Comparison of ENCODE assay signal across 16 mouse cellular contexts in the genomic region with DNA sequence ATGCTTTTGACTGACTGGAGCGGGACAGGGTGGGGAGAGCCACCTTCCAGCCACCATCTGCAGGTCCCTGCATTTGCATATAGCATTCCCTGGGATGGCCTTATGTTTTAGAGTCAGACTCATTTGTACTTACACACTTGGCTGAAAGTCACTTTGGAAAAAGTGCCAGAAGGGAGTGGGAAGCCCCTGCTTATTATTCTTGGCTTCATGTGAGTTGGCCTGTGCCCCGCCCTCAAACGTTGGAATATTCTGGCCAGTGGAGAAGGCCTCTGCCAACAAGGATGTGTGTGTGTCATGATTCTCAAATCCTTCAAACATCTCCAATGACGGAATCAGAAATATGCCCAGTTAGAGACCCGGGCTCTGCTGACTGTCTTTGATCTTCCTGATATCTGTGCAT.
DNase-seq lines count a peak whose midpoint lies in the region; ATAC-seq and TF ChIP-seq lines count a peak whose summit lies in the region.
"Had no signal": no experiment of that assay in that cellular context is flagged by ENCODE, and none has a peak within 500 bp of the region (broad histone marks: within the 10 kb centered on the region; RNA-seq: fewer than 3 reads in every experiment).

No protein-coding gene starts in this region.

- no peak for ATAC-seq in hindbrain, postnatal 0 days
- ATAC-seq in hindbrain, embryonic 11.5 days (ENCODE audit: low FRiP score) = no peak
- ATAC-seq in midbrain, embryonic 11.5 days (ENCODE audit: low FRiP score) = no peak

- no peak for TF ChIP-seq CTCF in hindbrain, postnatal 0 days (IDR thresholded peaks at IDR 0.05; ENCODE audit: low read depth)

- H3K9ac ChIP-seq in hindbrain, postnatal 0 days (replicated peaks; ENCODE audit: low read length) = no peak overlapping the region
- no peak overlapping the region for H3K9ac ChIP-seq in hindbrain, embryonic 11.5 days (ENCODE audit: low read depth, low read length)
- no peak overlapping the region for H3K9ac ChIP-seq in midbrain, embryonic 11.5 days (ENCODE audit: low read length)
- H3K9ac ChIP-seq: heart, embryonic 15.5 days; hindbrain, embryonic 12.5 days; midbrain, embryonic 13.5 days; neural tube, embryonic 15.5 days had no signal

- no peak overlapping the region for H3K4me3 ChIP-seq in hindbrain, postnatal 0 days (ENCODE audit: low read length)
- H3K4me3 ChIP-seq in hindbrain, embryonic 11.5 days (ENCODE audit: low read depth, low read length) = no peak overlapping the region
- no peak overlapping the region for H3K4me3 ChIP-seq in midbrain, embryonic 11.5 days (ENCODE audit: low read depth, low read length)
- no peak overlapping the region for H3K4me3 ChIP-seq in midbrain, embryonic 10.5 days
- H3K4me3 ChIP-seq: heart, embryonic 10.5 days; heart, embryonic 15.5 days; hindbrain, embryonic 12.5 days; midbrain, embryonic 13.5 days; neural tube, embryonic 15.5 days had no signal

- DNase-seq in hindbrain, postnatal 0 days (ENCODE audit: low spot score) = peak; percentile 42
- no peak for DNase-seq in hindbrain, embryonic 11.5 days (ENCODE audit: low spot score)
- peak; percentile 80 for DNase-seq in midbrain, embryonic 11.5 days (ENCODE audit: low spot score, missing footprints)
- no peak for DNase-seq in midbrain, embryonic 10.5 days (ENCODE audit: low spot score)
- peak; percentile 55 for DNase-seq in adipocyte (ENCODE audit: low spot score)
- DNase-seq in adrenal gland, postnatal 10 days = no peak
- DNase-seq in right cerebral cortex, adult 18-20 months = no peak

- H3K4me1 ChIP-seq in hindbrain, postnatal 0 days (ENCODE audit: insufficient read depth, low read length) = no peaks in the 10 kb centered on the region
- H3K4me1 ChIP-seq in hindbrain, embryonic 11.5 days (replicated peaks; ENCODE audit: control insufficient read depth, insufficient read depth, low read length) = no peaks in the 10 kb centered on the region
- no peaks in the 10 kb centered on the region for H3K4me1 ChIP-seq in midbrain, embryonic 11.5 days (ENCODE audit: control insufficient read depth, insufficient read depth, low read length)
- no peaks in the 10 kb centered on the region for H3K4me1 ChIP-seq in midbrain, embryonic 10.5 days
- H3K4me1 ChIP-seq: hindbrain, embryonic 12.5 days; midbrain, embryonic 13.5 days; neural tube, embryonic 15.5 days had no signal

- H3K4me2 ChIP-seq in hindbrain, postnatal 0 days (ENCODE audit: low read depth, low read length) = no peak overlapping the region
- H3K4me2 ChIP-seq in hindbrain, embryonic 11.5 days (replicated peaks; ENCODE audit: low read depth, low read length) = no peak overlapping the region
- H3K4me2 ChIP-seq in midbrain, embryonic 11.5 days = no peak overlapping the region
- H3K4me2 ChIP-seq: heart, embryonic 15.5 days; hindbrain, embryonic 12.5 days; liver, embryonic 11.5 days; midbrain, embryonic 13.5 days; neural tube, embryonic 15.5 days had no signal

- 60% methylated on average over 5 of the region's 5 CpGs for WGBS in hindbrain, postnatal 0 days
- 90% methylated on average over 5 of the region's 5 CpGs for WGBS in hindbrain, embryonic 11.5 days
- 90% methylated on average over 5 of the region's 5 CpGs for WGBS in midbrain, embryonic 11.5 days
- WGBS in midbrain, embryonic 10.5 days = 91% methylated on average over 5 of the region's 5 CpGs

- H3K36me3 ChIP-seq in hindbrain, postnatal 0 days (ENCODE audit: insufficient read depth, low read length) = peaks cover 35% of the 10 kb centered on the region
- no peaks in the 10 kb centered on the region; the same call in 1 of the 2 replicates for H3K36me3 ChIP-seq in hindbrain, embryonic 11.5 days (ENCODE audit: control insufficient read depth, insufficient read depth, low read length)
- peaks cover 5% of the 10 kb centered on the region; the same call in 1 of the 2 replicates for H3K36me3 ChIP-seq in midbrain, embryonic 11.5 days (ENCODE audit: control insufficient read depth, insufficient read depth, low read length)
- H3K36me3 ChIP-seq in midbrain, embryonic 10.5 days = peaks cover 60% of the 10 kb centered on the region

- no peaks in the 10 kb centered on the region for H3K9me3 ChIP-seq in hindbrain, postnatal 0 days (ENCODE audit: low read length)
- H3K9me3 ChIP-seq in hindbrain, embryonic 11.5 days (ENCODE audit: control insufficient read depth, low read length) = no peaks in the 10 kb centered on the region
- H3K9me3 ChIP-seq in midbrain, embryonic 11.5 days (ENCODE audit: control insufficient read depth, low read length) = no peaks in the 10 kb centered on the region
- no peaks in the 10 kb centered on the region for H3K9me3 ChIP-seq in midbrain, embryonic 10.5 days (replicated peaks)
- H3K9me3 ChIP-seq: heart, embryonic 10.5 days; heart, embryonic 15.5 days; hindbrain, embryonic 12.5 days; midbrain, embryonic 13.5 days; neural tube, embryonic 15.5 days had no signal

- H3K27me3 ChIP-seq in hindbrain, postnatal 0 days (ENCODE audit: insufficient read depth, low read length) = no peaks in the 10 kb centered on the region
- no peaks in the 10 kb centered on the region for H3K27me3 ChIP-seq in hindbrain, embryonic 11.5 days (ENCODE audit: control insufficient read depth, insufficient read depth, low read length)
- H3K27me3 ChIP-seq in midbrain, embryonic 11.5 days (ENCODE audit: control insufficient read depth, insufficient read depth, low read length) = no peaks in the 10 kb centered on the region
- no peaks in the 10 kb centered on the region for H3K27me3 ChIP-seq in midbrain, embryonic 10.5 days (ENCODE audit: low read depth, poor library complexity, severe bottlenecking)
- H3K27me3 ChIP-seq: CH12.LX; heart, embryonic 15.5 days; hindbrain, embryonic 12.5 days; midbrain, embryonic 13.5 days; neural tube, embryonic 15.5 days; Patski had no signal

- no peak overlapping the region for H3K27ac ChIP-seq in hindbrain, postnatal 0 days
- H3K27ac ChIP-seq in hindbrain, embryonic 11.5 days (ENCODE audit: low read depth, low read length) = no peak overlapping the region
- H3K27ac ChIP-seq in midbrain, embryonic 11.5 days (ENCODE audit: low read depth, low read length) = no peak overlapping the region
- no peak overlapping the region for H3K27ac ChIP-seq in midbrain, embryonic 10.5 days (replicated peaks)
- H3K27ac ChIP-seq: heart, embryonic 10.5 days; heart, embryonic 15.5 days; hindbrain, embryonic 12.5 days; midbrain, embryonic 13.5 days; neural tube, embryonic 15.5 days; stomach, postnatal 0 days had no signal

Comparison
In these comparisons a context has a peak if more than half of its experiments do, and no peak if none do; other contexts are left out.
1. DNase-seq: peak in hindbrain, postnatal 0 days (single experiment), midbrain, embryonic 11.5 days (single experiment) and adipocyte (single experiment); none in hindbrain, embryonic 11.5 days (single experiment), midbrain, embryonic 10.5 days (single experiment), adrenal gland, postnatal 10 days (single experiment) and right cerebral cortex, adult 18-20 months (single experiment).